Mouse (Mus musculus) frontal cortex, postnatal 25 days (tissue): Measurements from ENCODE around the gene Inka2.

Experiments
- DNase-seq, 2 experiments: peaks; one replicate each; pipeline ENCODE4 v3.0.0; 2022; ENCODE audit warnings: low spot score in 2 of 2

The Inka2 gene

DNA sequence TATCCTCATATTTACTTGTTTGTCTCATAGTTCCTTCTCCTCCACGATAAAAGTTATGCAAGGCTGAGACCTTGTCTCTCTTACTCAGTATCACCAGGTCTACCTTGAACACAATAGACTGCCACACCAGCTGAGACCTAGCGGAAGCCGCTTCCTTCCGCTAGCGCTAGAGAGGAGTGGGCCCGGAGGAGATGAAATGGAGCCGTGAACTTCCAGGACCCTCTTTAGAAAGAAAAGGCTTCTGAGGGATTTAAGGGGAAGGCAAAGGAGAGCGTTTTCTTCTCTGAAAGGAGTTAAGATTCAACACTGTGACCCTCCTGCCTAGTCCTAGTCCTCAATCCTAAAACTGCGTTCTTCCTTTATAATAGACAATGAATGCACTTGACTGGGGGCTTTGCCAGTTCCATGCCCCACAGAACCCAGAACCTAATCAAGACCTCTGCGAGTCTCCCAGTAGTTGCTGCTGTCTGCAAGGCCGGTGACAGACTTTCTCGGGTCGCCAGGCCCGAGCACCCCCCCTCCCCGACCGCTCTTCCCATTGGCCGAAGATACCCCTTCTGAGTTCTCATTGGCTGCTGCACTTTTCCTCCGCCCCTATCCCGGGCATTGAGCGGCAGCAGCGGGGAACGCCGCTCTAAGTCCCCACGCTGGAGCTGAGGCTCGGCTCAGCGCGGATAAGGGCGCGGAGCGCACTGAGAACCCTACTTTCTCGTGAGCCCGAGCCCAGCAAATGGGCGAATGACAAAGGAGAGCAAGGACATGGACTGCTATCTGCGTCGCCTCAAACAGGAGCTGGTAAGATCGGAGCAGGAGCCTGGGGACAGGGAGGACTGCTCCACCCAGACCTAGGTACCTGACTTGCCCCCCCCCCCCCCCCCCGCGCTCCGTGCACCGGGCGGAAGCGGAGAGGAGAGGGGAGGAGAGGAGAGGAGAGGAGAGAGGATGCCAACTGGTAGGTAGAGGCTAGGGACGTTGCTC lies at the start of gene Inka2:
Gene Inka2 (plus strand): TSS at position 569 of the 978 bp plus-strand sequence.
- peak; percentile 54 to 76 for DNase-seq

DNA sequence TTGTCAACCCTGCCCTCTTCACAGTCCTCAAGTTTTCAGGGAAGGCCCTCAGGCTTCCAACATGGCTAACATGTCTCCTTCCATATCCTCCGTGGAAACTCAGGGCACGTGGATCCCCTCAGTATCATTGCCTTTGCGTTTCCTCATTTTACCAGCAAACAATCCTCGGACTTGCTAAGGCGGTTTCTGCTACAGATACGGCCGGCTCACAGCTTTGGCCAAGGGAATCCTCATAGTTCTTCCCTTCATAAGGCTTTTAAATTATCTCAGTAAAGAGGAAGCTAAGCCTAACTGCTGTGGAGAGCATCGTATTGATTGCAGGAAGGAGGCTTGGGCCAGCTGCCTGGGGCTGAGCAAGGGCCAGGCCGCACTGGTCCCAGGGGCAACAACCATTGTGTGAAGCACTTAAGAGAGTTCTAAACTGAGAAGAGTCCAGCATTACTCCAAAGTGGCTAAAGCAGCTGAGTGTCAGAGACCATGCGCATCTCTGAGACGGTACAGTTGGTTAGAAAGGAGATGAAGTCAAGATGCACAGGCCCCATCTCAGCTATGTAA lies 49.3 kb upstream of the Inka2 start:
- no peak for DNase-seq

GRCm38 (mm10) chr3:105660530-105660929 lies 43.9 kb upstream of the Inka2 start:
- no peak for DNase-seq

- DNase-seq, result no peak
Observed at GRCm38 (mm10) chr3:105663043-105663442, 41.4 kb upstream of the Inka2 start.

GRCm38 (mm10) chr3:105665105-105665765 lies 39.2 kb upstream of the Inka2 start:
- DNase-seq, result no peak

- DNase-seq, result no peak
Observed at GRCm38 (mm10) chr3:105666996-105667523, 37.3 kb upstream of the Inka2 start.

- no peak for DNase-seq
Observed at GRCm38 (mm10) chr3:105668161-105668560, 36.2 kb upstream of the Inka2 start.

GRCm38 (mm10) chr3:105669776-105670175 lies 34.6 kb upstream of the Inka2 start:
- DNase-seq, result no peak

DNA sequence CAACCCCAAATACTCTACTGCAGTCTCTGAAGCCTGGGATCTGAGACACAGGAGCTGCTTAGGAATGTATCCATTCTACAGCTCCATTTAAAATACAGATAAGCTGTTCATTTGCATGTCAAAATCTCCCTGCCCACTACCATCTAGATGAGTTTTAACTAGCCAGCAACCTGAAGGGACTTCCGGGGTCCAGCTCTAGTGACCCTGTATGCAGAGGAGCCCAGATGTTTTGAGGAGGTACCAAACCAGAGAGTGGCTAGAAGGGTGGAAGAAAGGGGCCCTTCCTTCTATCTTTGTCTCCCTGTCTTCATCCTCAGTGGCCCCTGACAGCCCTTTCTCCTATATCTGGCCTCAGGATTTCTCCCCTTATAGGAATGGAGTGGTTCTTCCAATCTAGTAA lies 33.6 kb upstream of the Inka2 start:
- no peak for DNase-seq

DNA sequence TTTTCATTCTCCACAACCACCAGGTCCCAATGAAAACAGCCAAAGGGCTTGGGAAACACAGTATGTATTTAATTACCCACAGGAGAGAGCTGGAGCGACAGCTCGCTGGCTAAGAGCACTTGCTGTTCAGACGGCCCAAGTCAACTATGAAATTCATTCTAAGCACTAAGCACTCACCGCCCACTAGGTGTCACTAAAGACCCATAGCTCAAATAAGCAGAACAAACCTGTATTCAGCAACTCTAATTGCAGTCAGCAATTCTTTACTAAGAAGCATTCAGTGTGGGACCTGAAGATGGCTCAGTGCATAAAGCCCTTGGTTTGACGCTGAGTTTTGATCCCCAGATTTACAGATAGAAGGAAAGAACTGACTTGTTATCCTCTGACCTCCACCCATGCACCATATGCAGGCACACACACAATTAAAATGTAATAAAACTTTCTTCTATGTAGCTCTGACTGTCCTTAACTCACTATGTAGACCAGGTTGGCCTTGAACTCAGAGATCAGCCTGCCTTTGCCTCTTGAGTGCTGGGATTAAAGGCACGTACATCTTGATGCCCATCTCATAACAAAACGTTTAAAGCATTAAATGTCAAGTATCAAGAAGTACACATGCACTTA lies 29.7 kb upstream of the Inka2 start:
- DNase-seq, result peak in 1 of 2 experiments; percentile 45

DNA sequence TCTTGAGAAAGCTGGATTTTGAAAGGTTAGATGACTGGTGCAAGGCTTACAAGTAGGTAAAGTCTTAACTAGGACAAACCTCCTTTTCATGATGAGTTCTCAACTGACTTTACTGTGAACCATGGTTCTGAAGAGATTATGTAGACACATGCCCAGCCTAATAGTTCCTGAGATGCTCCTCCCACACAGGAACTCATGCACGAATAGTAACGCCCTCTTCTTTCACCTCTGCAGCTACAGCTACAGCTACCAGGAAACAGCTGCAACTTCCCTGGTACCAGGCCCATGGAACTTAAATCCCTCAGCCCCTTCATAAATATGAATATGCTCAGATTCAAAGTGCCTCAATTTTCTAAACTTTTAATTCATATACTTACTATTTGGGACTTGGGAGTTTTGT lies 28.5 kb upstream of the Inka2 start:
- no peak for DNase-seq

DNA sequence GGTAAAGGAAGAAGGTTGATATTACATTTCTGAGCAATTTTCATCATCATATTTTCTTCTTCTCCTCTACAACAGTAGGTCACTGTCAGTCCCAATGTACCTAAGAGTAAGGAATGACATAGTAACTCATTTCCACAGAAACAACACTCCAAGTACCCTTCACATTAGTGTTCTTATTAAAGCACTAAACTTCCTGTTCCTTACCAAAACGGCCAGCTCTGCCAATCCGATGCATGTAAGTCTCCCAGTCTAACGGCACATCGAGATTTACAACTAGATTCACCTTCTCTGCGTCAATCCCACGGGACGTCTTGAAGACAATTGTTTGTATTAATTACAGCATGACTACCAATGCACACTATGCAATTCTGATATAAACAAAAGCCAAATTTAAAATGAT lies 24.1 kb upstream of the Inka2 start:
- no peak for DNase-seq

GRCm38 (mm10) chr3:105686394-105687323 lies 17.7 kb upstream of the Inka2 start:
- DNase-seq, result no peak

- DNase-seq, result peak; percentile 74 to 81
Observed at GRCm38 (mm10) chr3:105687324-105688060, 16.9 kb upstream of the Inka2 start, which contains the start of gene Ddx20. Ddx20 (minus strand) TSS chr3:105687574.

DNA sequence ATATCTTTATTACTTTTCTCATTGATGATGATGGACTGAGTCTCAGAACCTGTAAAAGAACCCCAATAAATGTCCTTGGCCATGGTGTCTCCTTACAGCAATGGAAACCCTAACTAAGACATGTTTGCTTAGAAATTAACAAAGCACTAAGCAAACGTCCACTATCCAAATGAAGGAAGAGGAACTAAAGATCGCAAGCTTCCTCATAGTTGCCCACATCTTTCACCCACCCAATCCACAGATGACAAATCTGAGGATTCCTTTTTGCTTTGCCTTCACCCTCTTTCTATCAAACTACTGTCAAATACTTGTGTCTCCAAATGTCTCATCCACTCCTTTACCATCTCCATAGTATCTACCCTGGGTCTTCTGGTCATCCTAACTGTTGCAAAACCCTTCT lies 15.9 kb upstream of the Inka2 start:
- DNase-seq, result no peak

DNA sequence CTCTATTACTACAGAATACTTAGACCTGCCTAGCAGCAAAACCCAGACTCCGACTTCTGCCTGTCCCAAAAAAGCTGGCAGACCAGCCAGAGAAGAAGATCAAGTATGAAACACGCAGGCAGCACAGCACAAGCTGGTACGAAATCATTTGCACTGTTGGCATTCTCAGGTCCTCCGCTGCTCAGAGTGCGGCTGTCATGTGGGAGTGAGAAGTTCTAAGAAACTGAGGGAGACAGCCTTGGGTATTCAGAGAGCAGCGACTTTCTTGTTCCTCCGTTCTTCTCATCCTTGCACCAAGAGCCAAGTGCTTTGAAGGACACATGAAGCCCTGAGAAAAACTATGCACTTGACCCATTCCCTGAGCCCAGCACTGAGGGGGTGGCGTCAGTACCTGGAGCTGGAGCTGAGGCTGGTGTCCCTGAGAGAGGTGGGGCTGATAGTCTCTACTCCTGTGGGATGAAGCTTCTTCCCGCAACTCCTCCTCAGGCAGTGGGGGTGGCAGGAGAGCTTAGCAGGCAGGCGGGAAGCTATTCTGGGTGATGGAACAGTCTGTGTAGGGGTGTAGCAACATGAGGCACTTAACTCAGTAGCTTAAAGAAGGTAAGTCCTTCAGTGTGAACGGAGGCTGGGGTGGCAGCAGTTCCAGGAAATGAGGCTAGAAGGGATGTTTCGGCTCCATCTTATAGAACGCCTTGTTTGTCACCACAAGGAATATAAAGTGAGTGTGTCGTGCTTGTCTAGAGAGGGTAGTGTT lies 10.9 kb upstream of the Inka2 start:
- peak in 1 of 2 experiments; percentile 67 for DNase-seq

- DNase-seq, result no peak
Observed at GRCm38 (mm10) chr3:105695476-105696386, 8.7 kb upstream of the Inka2 start.
